Comparison of ENCODE assay signal across 19 mouse cellular contexts in genomic region chr6:73162958-73163357, GRCm38 (mm10).
"Had no signal": no experiment of that assay in that cellular context is flagged by ENCODE, and none has a peak within 500 bp of the region (broad histone marks: within the 10 kb centered on the region; RNA-seq: fewer than 3 reads in every experiment).

No protein-coding gene starts in this region.

- H3K36me3 ChIP-seq: neural tube, embryonic 13.5 days; neural tube, embryonic 15.5 days had no signal

- H3K4me3 ChIP-seq: megakaryocyte, embryonic 14.5 days; myocyte; neural tube, embryonic 13.5 days; neural tube, embryonic 15.5 days had no signal

- H3K9ac ChIP-seq: liver, embryonic 14.5 days; lung, embryonic 14.5 days; neural tube, embryonic 13.5 days; neural tube, embryonic 15.5 days had no signal

- ATAC-seq: midbrain, embryonic 16.5 days had no signal

- H3K4me1 ChIP-seq: megakaryocyte, embryonic 14.5 days; neural tube, embryonic 13.5 days; neural tube, embryonic 15.5 days had no signal

- H3K9me3 ChIP-seq: megakaryocyte, embryonic 14.5 days; neural tube, embryonic 13.5 days; neural tube, embryonic 15.5 days had no signal

- DNase-seq: lung, adult 18-20 months; lung, embryonic 14.5 days; lung, postnatal 10 days; lung, postnatal 4 days; midbrain, embryonic 14.5 days; right cerebral cortex, adult 18-20 months; right cerebral cortex, postnatal 25 days; right cerebral cortex, postnatal 4 days; spleen, adult 18-20 months; thymus, adult 18-20 months; thymus, postnatal 14 days; thymus, postnatal 36 days had no signal

- H3K27me3 ChIP-seq: neural tube, embryonic 13.5 days; neural tube, embryonic 15.5 days had no signal

- H3K4me2 ChIP-seq: lung, embryonic 14.5 days; midbrain, embryonic 11.5 days; neural tube, embryonic 13.5 days; neural tube, embryonic 15.5 days had no signal

- H3K27ac ChIP-seq: liver, embryonic 14.5 days; neural tube, embryonic 13.5 days; neural tube, embryonic 15.5 days had no signal
